Mouse (Mus musculus) cerebellum, postnatal 36 days (tissue): Measurements from ENCODE around the gene Tradd.

Experiments
- DNase-seq, 2 experiments: peaks; one replicate each; pipeline ENCODE4 v3.0.0; 2021 to 2022; ENCODE audit warnings: mixed read lengths in 2 of 2

The Tradd gene

DNA sequence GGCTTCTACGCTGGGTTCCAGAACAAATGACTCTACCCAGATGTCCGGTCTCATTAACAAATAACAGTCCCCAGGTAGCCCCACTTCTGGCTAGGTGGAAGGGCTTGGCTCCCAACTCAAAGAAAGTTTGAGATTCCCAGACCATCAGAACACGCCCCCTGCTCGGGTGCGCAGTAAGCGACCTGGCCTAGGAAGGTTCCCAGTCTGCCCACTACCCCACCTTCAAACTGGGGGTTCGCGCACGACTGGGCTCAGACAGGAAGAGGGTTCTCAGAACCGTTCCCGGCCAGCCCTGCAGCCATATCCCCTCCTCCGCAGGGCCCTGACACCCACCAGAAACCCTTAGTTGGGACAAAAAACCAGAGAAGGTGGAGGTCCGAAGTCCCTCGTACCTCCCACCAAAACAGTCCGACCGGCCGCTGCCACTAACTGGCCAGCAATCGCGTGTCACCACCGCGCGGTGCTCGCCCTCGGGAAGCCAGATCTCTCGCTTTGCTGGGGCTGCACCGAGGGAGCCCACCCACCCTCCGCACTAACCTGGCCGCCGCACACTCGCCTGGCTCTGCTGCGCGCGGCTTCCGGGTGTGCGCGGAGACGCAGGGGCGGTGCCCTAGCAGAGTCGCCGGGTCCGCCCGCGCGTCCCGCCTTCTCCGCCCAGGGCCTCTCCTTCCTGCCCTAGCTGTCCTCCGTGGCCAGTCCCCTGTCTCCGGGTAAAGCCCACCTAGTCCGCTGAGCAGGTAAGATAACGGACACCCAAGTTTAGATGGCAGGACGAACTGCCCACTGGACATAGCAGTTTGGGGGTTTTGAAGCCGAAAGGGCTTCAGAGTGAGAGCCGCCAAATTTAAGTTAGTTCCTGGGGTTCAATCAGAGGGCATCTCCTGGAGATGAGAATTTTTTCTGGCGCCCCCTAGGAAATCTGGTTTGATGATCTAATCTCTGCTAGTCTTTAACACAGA is at the start of gene Tradd, which contains the start of gene Fbxl8:
TSS of gene Tradd (minus strand) at position 586 of the 959 bp plus-strand sequence.
TSS of gene Fbxl8 (plus strand) at position 625 of the 959 bp plus-strand sequence.
- peak; percentile 49 to 59 for DNase-seq

DNA sequence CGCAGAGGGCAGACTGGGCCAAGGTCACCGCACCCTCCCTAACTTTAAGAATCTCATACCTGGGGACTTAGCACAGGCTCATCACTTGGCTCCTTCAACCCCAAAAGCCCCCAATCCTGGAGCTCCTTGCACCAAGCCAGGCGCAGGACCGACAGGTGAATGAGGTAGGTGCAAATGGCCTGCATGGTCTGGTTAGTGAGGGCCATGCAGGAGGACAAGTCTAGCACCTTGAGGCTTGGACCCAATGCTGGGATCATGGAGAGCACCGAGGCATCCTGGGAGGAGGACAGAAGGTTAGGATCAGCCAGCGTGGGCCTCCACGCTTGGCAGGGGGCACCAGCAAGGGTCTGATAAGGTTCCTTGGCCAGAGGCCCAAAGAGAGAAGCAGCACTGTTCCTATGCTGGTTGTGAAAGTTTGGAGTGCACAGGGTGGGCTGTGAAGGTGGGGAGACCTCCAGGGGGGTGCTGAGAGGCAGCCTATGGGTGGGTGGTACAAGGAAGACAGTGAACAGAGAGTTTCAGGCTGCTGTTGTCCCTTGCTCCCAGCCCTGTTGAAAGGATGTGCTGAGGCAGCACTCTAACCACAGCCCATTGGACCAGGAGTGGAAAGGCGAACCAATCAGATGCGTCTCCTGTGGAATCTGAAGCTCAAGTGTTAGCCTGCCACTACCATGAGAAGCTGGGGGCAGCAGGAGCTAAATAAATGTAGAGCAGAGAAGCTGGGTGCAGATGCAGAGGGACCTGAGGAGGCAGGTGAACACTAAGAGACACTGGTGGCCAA is 49.4 kb upstream of the Tradd start:
- DNase-seq = no peak

DNA sequence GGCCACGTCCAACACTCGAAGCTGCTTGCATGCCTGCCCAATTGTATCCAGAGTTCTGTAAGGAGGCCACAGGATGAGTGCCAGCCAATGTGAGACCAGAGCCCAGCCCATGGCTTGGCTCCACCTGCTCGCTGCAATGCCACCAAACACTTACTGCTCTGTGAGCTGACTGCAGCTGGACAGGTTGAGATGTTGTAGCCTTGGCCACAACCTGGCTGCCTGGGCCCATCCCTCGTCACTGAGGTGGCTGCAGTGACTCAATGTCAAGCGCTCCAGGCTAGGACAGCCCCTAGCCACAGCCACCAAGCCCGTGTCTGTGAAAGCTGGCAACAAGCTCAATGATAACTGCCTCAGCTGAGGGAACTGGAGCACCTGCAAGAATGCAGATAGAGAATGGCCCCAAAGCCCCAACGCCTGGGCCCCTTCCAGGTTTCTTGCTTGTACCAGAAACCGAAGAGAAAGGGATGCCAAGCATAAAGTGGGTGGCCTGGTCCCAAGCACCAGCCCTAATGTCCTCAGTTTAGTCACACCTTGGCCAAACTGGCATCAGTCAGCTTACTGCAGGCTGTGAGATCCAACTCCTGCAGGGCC is 48.6 kb upstream of the Tradd start:
- peak in 1 of 2 experiments; percentile 46 for DNase-seq

DNA sequence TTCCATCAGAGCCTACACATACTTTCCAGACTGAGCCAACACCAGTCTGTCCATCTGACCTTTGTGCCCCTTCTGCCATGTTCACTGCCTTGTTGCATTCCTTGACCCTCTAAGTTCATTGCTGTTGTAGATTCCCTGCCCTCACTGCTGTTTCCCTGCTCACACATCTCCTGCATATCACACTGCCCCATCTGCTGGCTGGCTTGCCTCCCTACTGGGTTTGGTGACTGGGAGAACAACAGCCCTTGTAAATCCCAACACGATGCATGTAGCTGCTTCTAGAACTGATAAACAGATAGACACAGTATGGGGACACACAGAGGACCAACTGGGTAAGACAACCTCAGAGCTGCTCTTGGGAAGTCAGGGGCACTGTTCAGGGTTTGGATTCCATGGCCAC is 47.3 kb upstream of the Tradd start:
- DNase-seq = no peak

DNA sequence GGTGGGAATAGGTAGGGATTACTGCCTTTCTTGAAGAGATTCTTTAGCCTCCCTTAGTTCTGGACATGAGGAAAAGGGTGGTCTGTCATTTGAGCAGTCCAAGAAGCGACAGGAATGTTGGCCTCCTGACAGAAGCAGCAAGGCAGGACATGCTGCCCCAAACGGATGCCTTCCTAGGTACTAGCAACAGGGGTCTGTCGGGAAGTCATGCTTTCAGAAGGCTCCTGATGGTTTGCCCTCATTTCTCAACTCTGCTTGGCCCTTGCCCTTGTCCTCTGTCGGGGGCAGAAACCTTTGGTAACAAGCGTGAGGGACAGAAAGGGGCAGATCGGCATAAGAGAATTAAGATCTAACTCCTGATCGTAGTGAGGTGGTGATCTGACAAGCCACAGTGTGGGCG is 45.7 kb upstream of the Tradd start:
- peak in 1 of 2 experiments; percentile 46 for DNase-seq

DNA sequence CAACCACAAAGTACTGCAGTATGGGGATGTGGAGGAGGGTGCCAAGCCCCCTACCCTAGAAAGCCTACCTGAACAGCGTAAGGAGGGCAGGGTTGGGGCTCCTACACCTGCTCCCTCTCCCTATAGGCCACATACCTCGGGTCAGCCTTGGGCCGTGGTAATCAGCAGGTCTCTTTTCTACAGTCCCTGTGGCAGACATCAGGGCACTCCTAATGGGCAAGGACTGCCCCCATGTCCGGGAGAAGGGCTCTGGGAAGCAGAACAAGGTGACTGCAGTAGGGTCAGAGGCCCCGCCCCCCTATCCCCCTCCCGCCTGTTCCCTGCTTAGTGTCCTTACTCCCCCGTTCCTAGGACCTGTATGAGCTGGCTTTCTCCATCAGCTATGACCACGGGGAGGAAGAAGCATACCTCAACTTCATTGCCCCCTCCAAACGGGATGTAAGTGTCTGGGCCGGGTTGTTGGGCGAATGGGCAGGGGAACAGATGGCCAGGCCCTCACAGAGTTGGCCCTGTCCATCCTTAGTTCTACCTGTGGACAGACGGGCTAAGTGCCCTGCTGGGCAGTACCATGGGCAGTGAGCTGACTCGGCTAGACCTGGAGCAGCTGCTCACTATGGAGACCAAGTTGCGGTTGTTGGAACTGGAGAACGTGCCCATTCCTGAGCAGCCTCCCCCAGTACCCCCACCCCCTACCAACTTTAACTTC is 44.9 kb upstream of the Tradd start:
- DNase-seq = peak; percentile 93 to 95

DNA sequence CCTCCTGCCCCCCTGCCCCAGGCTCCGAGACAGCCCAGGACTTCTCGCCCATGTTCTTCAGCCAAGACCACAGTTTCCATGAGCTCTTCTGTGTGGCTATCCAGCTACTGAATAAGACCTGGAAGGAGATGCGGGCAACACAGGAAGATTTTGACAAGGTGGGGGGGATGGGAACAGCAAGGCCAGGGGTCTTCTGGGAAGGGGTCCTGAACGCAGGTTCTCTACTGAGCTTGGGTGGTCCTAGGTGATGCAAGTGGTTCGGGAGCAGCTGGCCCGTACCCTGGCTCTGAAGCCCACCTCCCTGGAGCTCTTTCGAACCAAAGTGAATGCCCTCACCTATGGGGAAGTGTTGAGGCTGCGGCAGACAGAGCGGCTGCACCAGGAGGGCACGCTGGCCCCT is 44.0 kb upstream of the Tradd start:
- no peak for DNase-seq

DNA sequence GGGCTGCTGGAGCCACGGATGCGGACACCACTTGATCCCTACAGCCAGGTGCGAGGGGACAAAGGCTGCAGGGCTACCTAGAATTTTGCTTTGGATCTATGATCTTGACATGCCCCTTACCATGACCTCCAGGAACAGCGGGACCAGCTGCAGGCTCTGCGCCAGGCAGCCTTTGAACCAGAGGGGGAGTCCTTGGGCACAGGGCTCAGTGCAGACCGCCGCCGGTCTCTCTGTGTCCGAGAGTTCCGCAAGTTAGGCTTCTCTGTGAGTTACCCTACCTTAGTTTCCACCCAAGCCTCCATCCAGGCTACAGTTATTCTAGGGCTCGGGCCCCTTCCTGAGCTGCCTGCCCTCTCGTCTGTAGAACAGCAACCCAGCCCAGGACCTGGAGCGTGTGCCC is 43.3 kb upstream of the Tradd start:
- DNase-seq = no peak

DNA sequence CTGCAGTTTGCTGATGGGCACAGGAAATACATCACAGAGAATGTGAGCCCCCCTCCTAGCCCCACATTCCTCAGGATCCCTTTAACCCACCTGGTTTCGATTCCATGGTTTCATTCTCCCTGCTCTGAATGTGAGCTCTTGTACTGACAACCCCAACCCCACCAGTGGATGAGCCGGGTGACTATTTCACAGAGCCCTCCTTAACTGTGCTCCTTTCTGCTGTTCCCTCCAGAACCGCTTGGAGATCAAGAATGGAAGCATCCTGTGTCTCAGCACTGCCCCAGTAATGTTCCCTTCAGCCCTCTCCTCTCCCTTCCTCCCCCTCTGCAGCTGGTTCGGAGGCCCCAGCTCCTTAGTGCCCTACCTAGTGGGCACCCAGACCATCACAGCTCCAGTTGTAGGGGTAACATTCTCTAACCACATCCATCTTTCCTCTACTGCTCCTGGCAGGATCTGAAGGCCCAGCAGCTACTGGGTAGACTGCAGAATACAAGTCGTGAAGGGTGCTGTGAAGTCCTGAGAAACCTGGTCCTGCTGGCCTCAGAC is 41.8 kb upstream of the Tradd start:
- peak in 1 of 2 experiments; percentile 39 for DNase-seq

DNA sequence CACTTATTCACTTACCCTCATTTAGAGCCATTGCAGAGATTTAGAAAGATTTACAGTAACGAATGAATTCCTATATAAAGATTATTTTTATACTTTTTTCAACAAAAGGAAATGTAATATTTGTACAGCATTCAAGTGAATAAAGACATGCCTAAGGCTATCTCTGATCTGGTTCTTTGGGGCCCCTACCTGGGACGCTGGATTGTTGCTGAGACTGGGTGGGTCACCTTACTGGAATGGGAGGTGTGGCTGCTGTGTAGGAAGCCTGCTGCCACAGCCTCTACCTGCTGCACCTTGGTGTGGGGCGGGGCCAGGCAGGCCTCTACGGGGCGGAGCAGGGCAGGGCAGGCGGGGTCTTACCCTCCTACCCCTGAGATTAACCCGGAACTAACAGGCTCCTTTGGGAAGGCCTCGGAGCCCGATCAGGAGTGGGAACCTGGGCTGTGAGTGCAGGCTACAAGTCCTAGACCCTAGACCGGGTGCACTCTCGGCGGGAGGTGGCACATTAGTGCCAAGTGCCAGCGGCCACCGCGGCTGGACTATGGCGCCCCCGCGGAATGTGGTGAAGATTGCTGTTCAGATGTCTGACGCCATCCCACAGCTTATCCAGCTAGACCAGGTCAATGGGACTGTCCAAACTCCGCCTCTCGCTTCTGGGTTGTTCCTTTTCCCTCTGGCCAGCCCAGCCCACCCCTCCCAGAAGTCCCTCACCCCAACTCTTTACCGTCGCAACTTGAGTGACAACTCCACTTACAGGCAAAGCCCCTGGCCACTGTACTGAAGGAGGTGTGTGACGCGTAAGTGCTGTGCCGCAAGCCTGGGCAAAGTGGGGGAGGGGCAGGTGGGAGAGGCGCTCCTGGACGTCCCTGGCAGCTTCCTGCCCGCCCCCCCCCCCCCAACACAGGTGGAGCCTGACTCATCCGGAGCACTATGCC is 41.1 kb upstream of the Tradd start, which contains the start of gene Elmo3:
TSS of gene Elmo3 (plus strand) at position 391 of the 935 bp plus-strand sequence.
- DNase-seq = peak; percentile 75 to 79

DNA sequence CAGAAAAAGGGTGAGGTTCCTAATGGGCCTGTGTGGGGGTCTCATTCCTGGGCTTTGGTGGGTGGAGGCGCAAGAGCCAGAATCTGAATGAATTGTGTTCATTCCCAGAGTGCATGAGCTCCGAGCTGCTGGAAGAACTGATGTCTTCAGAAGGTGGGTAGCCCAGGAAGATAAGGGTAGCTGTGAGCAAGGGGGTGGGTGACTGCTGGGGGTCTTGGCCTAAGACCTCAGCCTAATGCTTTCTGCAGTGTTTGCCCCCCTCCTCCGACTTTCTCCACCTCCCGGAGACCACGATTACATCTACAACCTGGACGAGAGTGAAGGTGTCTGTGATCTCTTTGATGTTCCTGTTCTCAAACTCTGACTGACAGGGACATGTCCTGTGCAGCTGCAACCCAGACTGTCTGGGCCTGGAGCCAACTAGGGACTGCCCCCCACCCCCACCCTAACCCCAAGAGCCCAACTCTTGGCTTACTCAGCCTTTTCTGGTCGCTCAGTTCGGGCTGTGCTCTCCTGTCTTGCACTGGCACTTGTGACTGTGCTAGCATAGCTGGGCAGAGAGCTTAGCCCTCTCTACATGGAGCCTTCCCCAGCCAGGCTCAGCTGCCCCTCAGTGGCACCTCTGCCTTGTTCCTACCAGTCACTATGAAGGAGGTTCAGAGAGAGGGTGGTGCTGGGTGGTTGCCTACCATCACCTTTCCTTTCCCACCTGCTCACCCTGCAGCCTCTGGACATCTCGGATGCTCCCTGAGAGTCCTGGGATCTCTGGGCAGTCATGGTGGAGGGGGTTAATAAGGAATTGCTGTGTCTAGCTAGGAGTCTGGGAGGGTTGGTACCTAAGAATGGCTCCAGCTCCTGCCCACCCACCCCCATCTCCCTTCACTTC is 40.2 kb upstream of the Tradd start:
- no peak for DNase-seq

DNA sequence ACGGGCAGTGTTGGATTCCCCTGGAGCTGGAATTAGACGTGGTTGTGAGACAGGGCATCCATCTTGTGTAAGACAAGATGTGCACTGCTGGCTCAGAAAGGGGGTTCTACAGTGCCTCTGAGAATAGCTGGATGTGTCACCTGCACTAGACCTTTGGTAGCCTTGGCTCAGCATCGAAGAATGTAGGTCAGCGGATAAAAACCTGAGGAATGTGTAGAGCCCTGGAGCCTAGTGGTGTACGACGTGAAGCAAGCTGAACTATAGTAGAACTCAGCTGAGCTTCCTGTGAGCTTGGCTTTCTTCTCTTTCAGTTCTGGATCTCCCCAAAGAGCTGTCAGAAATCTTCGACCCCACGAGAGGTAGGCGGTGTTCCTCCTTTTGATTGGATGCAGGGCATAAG is 39.5 kb upstream of the Tradd start:
- no peak for DNase-seq

DNA sequence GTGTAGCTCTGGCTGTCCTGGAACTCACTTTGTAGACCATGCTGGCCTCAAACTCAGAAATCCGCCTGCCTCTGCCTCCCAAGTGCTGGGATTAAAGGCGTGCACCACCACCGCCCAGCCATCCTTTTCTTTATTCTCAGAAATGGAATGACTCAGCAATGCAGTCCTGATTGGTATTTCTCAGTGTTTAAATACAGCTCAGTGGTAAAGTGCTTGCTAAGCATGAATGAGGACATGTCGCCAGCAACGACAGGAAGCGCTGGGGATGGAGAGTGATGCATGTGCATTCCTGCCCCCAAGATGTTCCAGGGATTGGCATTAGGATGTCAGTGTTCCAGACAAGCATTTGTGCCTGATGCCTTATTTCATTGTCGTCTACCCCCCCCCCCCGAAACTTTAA is 39.0 kb upstream of the Tradd start:
- no peak for DNase-seq

DNA sequence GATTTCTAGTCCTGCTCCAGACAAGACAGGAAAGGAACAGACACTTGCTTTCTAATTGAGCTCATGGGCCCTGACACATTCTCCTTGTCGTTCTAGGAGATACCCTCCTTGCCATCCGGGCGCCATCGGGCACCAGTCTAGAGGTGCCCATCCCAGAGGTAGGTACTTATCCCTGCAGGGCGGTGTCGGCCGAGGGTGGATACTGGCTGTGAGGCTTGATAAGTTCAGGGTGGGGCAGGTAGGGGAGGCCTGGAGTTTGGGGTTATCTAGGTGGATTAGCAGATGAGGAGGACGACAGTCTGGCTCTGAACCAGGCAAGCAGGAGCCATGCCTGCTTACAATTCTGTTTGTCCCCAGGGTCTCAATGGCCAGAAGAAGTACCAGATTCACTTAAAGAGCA is 35.6 kb upstream of the Tradd start:
- no peak for DNase-seq

DNA sequence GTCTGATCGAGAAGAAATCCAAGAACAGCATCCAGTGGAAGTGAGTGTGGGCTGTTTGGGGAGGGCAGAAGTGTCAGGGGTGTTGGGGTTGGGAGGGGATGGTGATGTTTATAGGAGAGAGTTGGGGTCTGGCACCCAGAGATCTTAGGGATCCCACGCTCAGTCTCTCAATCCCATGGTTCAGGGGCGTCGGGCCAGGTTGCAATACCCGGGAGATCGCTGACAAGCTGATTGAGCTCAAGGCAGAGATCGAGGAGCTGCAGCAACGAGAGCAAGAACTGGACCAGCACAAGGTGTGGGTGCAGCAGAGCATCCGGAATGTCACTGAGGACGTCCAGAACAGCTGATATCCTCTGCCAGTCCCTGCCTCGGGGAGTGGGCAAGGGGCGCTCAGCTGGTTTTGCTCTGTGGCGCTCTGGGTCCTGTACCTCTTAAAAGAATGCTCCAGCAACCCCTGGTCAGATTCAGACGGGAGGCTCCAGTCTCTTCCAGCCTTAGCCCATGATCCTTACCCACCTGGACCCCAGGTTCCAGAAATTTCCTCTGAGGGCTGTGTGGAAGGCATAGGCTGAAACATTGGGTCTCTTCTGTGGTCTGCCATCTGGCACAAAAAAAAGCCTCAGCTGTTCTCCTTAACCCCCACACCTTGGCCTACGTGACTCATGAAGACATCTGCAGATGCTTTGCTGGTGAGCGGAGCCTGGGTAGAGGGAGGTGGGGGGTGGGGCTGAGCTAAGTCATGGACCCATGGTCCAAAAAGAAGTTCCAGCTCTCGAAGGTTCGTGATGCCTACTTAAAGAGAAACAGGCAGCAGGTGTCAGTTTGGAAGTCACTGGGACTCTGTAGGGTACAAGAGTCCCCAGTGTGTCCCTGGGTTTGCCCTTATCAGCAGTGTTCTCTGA is 34.2 kb upstream of the Tradd start:
- DNase-seq = no peak

DNA sequence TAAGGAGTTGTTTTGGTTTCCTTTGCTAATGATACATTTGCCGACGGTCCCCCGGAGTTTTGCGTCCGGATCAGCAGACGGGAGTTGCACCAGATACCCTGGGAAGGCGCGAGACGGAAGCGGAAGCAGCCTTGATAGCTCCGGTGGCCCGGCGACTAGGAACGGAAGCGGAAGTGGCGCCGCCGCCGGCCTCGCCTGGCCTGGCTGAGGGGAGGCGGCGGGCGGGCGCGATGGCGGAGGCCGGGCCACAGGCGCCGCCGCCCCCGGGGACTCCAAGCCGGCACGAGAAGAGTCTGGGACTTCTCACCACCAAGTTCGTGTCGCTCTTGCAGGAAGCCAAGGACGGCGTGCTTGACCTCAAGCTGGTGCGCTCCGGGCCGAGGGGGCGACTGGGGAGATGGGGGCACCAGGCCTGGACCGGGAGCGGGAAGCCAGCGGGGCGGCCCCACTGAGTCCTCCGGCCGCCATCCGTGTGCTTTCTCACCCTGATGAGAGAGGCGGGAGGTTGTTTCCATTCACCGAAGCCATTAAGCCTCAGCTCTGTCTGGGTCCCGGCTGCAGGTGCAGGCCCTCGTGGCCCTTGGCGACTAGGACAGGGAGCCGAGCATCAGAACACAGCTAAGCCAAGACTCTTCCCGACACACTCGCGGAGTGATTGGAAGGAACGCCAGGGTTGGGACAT is 33.2 kb upstream of the Tradd start, which contains the start of gene E2f4:
TSS of gene E2f4 (plus strand) at position 153 of the 682 bp plus-strand sequence.
- DNase-seq = peak; percentile 91 to 92

DNA sequence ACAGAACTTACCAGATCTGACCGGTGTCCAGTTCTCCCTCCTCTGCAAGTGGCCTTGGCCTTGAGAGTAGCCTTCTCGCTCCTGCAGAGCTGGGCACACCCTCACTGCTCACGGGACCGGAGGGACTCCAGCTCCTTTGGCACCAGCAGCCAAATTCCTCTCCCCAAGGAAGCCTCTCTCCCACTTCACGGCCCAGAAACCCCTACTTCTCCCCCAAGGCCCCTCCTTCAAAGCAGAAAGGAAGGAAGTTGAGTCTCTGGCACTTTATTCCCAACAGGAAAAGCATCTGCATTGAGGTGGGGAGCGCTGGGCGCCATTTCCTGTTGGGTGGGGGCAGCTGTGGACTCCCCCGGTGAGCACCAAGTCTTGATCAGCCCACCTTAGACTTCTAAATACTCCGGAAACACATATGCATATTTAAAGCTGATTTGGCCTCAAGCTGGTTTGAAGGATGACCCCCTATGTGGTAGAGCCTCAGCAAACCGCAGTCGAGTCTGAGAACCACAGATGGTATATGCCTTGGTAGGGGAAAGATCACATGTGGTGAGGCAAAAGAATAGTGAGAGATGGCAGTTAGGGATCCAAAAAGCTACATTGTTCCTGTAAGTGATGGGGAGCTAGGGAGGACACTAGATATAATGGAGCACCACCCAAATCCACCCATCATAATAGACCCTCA is 31.6 kb upstream of the Tradd start, which contains the start of gene Exoc3l:
TSS of gene Exoc3l (minus strand) at position 207 of the 679 bp plus-strand sequence.
- no peak for DNase-seq
